Mouse (Mus musculus): Measurements from ENCODE around the gene Tbc1d8b. TPM values are rescaled to one million over a fixed set of nuclear protein-coding genes. Genes with fewer than 3 reads are reported as not detected.

The Tbc1d8b gene
- polyA plus RNA-seq, 3 experiments from 2014 or later, result 5.2 to 5.9 (median 5.9) TPM

GRCm38 (mm10) chrX:139780988-139781387 is 96.2 kb downstream of the Tbc1d8b start:
- ATAC-seq, result no peak

- no peak for ATAC-seq
These were observed 96.8 kb downstream of the Tbc1d8b start for GRCm38 (mm10) chrX:139781563-139781962.

- no peak for ATAC-seq
These were observed 97.7 kb downstream of the Tbc1d8b start, which contains the start of gene Ripply1 for GRCm38 (mm10) chrX:139782278-139783044. TSS of gene Ripply1 (minus strand) at chrX:139782353.

GRCm38 (mm10) chrX:139783045-139783422 is 98.2 kb downstream of the Tbc1d8b start:
- no peak for ATAC-seq

GRCm38 (mm10) chrX:139785764-139786163 is 101.0 kb downstream of the Tbc1d8b start:
- no peak for ATAC-seq

- ATAC-seq, result no peak
These were observed 109.5 kb downstream of the Tbc1d8b start for GRCm38 (mm10) chrX:139794072-139794845.

GRCm38 (mm10) chrX:139796037-139796436 is 111.2 kb downstream of the Tbc1d8b start:
- no peak for ATAC-seq

GRCm38 (mm10) chrX:139797875-139798274 is 113.1 kb downstream of the Tbc1d8b start:
- peak; percentile 60 for ATAC-seq

GRCm38 (mm10) chrX:139799953-139800352 is 115.2 kb downstream of the Tbc1d8b start:
- no peak for ATAC-seq

GRCm38 (mm10) chrX:139800406-139800878 is 115.6 kb downstream of the Tbc1d8b start, which contains the start of gene Cldn2:
TSS of gene Cldn2 (plus strand) at chrX:139800828.
- no peak for ATAC-seq

Other genes starting within 250 kb of the Tbc1d8b start
- gene D330045A20Rik, start 204.6 kb upstream of the Tbc1d8b start, polyA plus RNA-seq (2017; shearing (Covaris generic)), result under 1 TPM in 1 of 3 experiments, not detected in 2; 0.15 TPM
- 1 to 10 TPM; 1.1 to 1.6 (median 1.4) TPM for gene Rnf128, start 121.7 kb upstream of the Tbc1d8b start, polyA plus RNA-seq (2017; shearing (Covaris generic))
- 1 to 10 TPM; 1.4 to 4.1 (median 1.7) TPM for gene Gm15013, start 29.5 kb downstream of the Tbc1d8b start, polyA plus RNA-seq (2017; shearing (Covaris generic))
- not detected for gene Ripply1, start 97.4 kb downstream of the Tbc1d8b start, polyA plus RNA-seq (2017; shearing (Covaris generic))
- not detected for gene Cldn2, start 115.8 kb downstream of the Tbc1d8b start, polyA plus RNA-seq (2017; shearing (Covaris generic))
- not detected for gene Morc4, start 186.7 kb downstream of the Tbc1d8b start, polyA plus RNA-seq (2017; shearing (Covaris generic))

Data from inflammation-experienced regulatory T-cells, adult 6 months (primary cell).